Mouse (Mus musculus) forebrain, postnatal 0 days (tissue): ENCODE data around the gene Fam216b. TPM values are rescaled to one million over a fixed set of nuclear protein-coding genes. Genes with fewer than 3 reads are reported as not detected.

Experiments used
- ATAC-seq: fragments of 200-750 bp; cut with Nextera tagmentation; 2 replicates; pipeline ENCODE4 v1.8.0; 2017; ENCODE audit warnings: mild to moderate bottlenecking, moderate library complexity
- DNase-seq: peaks from one replicate; pipeline ENCODE4 v3.0.0-alpha.2; 2015
- H3K27ac ChIP-seq: fragments of 300-500 bp; sonication (generic); 2 replicates; pipeline ENCODE4 v1.5.1; 2014; ENCODE audit warnings: low read depth, mild to moderate bottlenecking, antibody characterized with exemption, low read length, moderate library complexity, mixed read lengths
- H3K27me3 ChIP-seq: fragments of 300-500 bp; sonication (generic); 2 replicates; pipeline ENCODE4 v1.6.1; 2014; ENCODE audit warnings: mild to moderate bottlenecking, low read length, mixed read lengths; ENCODE audit not compliant: insufficient read depth
- H3K36me3 ChIP-seq: fragments of 300-500 bp; sonication (generic); 2 replicates; pipeline ENCODE4 v1.6.1; 2014; ENCODE audit warnings: mild to moderate bottlenecking, moderate library complexity; ENCODE audit not compliant: insufficient read depth
- H3K4me1 ChIP-seq: fragments of 300-500 bp; sonication (generic); 2 replicates; pipeline ENCODE4 v1.6.1; 2014; ENCODE audit warnings: antibody characterized with exemption; ENCODE audit not compliant: insufficient read depth
- H3K4me2 ChIP-seq: fragments of 300-500 bp; sonication (generic); 2 replicates; pipeline ENCODE4 v1.6.1; 2014; ENCODE audit warnings: low read depth, mild to moderate bottlenecking, moderate library complexity
- H3K4me3 ChIP-seq: fragments of 300-500 bp; sonication (generic); 2 replicates; pipeline ENCODE4 v1.5.1; 2014; ENCODE audit warnings: low read depth, low read length, mixed read lengths
- H3K9ac ChIP-seq: fragments of 300-500 bp; sonication (generic); 2 replicates; pipeline ENCODE4 v1.6.1; 2014; ENCODE audit warnings: mild to moderate bottlenecking
- H3K9me3 ChIP-seq: fragments of 300-500 bp; sonication (generic); 2 replicates; pipeline ENCODE4 v1.6.1; 2016; ENCODE audit warnings: low read length
- CTCF ChIP-seq: sonication (generic); IDR thresholded peaks from 2 replicates; pipeline ENCODE4 v1.5.1; 2016; ENCODE audit warnings: antibody characterized with exemption, control low read depth, low read depth
- WGBS: fragments of 180-500 bp; shearing (Covaris S2); extraction: QIAGEN DNeasy Blood & Tissue Kit; methylation state at CpG from one replicate; pipeline ENCODE4 v1.1.7; 2014; 5-methylcytosine and 5-hydroxymethylcytosine counted together
- polyA plus RNA-seq: library from polyadenylated mRNA; unstranded; fragments of >200 nt; fragmentation: Nextera tagmentation; extraction: Ambion mirVana; gene quantifications from 2 replicates; pipeline ENCODE4 v1.2.1, GENCODE M21; 2015
- total RNA-seq: library from RNA; depleted of rRNA; stranded (reverse); fragments of >200 nt; gene quantifications from 2 replicates; pipeline ENCODE4 v1.2.3, GENCODE M21; 2014

Gene Fam216b
- total and polyA plus RNA-seq, 2 experiments from 2014 or later, result 2.6 to 3.8 TPM

GRCm38 (mm10) chr14:78112466-78112865 is 23.7 kb upstream of the Fam216b start:
- 87% methylated on average over 3 of the region's 3 CpGs for WGBS
- H3K4me1 ChIP-seq, result no peaks in the 10 kb centered on the region; the same call in 1 of the 2 replicates
- DNase-seq (no peak), ATAC-seq (no peak)
- no peaks in the 10 kb centered on the region for H3K27me3 ChIP-seq
- TF ChIP-seq CTCF, result no peak
- H3K36me3 ChIP-seq, result no peaks in the 10 kb centered on the region
- H3K9ac ChIP-seq, result no peak overlapping the region
- H3K27ac ChIP-seq, result no peak overlapping the region
- H3K4me2 ChIP-seq, result no peak overlapping the region
- H3K4me3 ChIP-seq, result no peak overlapping the region
- no peaks in the 10 kb centered on the region for H3K9me3 ChIP-seq

- H3K9ac ChIP-seq, result no peak overlapping the region
- no peaks in the 10 kb centered on the region for H3K4me1 ChIP-seq
- no peak for TF ChIP-seq CTCF
- H3K27ac ChIP-seq, result no peak overlapping the region
- DNase-seq (no peak), ATAC-seq (no peak)
- no peak overlapping the region for H3K4me3 ChIP-seq
- H3K27me3 ChIP-seq, result no peaks in the 10 kb centered on the region
- WGBS, result 94% methylated on average over 3 of the region's 3 CpGs
- H3K9me3 ChIP-seq, result no peaks in the 10 kb centered on the region
- H3K36me3 ChIP-seq, result no peaks in the 10 kb centered on the region
- no peak overlapping the region for H3K4me2 ChIP-seq
Measured at GRCm38 (mm10) chr14:78110871-78111270, 22.1 kb upstream of the Fam216b start.

GRCm38 (mm10) chr14:78109419-78109818 is 20.6 kb upstream of the Fam216b start:
- no peaks in the 10 kb centered on the region for H3K27me3 ChIP-seq
- no peak overlapping the region for H3K4me2 ChIP-seq
- no peak overlapping the region for H3K4me3 ChIP-seq
- H3K36me3 ChIP-seq, result no peaks in the 10 kb centered on the region
- H3K4me1 ChIP-seq, result no peaks in the 10 kb centered on the region
- no peaks in the 10 kb centered on the region for H3K9me3 ChIP-seq
- ATAC-seq (no peak), DNase-seq (no peak)
- H3K27ac ChIP-seq, result no peak overlapping the region
- no peak for TF ChIP-seq CTCF
- WGBS, result 20% methylated on average over 4 of the region's 4 CpGs
- no peak overlapping the region for H3K9ac ChIP-seq

- Histone ChIP-seq H3K4me2 (no peak overlapping the region), H3K36me3 (no peaks in the 10 kb centered on the region), H3K4me1 (no peaks in the 10 kb centered on the region), H3K9ac (no peak overlapping the region), H3K9me3 (no peaks in the 10 kb centered on the region), H3K27me3 (no peaks in the 10 kb centered on the region), H3K4me3 (no peak overlapping the region), H3K27ac (no peak overlapping the region)
- WGBS, result 84% methylated on average over 3 of the region's 3 CpGs
- no peak for TF ChIP-seq CTCF
- ATAC-seq (no peak), DNase-seq (no peak)
Measured at GRCm38 (mm10) chr14:78108388-78108787, 19.6 kb upstream of the Fam216b start.

- WGBS, result 58% methylated on average over 4 of the region's 4 CpGs
- no peaks in the 10 kb centered on the region for H3K27me3 ChIP-seq
- no peaks in the 10 kb centered on the region for H3K4me1 ChIP-seq
- ATAC-seq (no peak; the same call in 1 of the 2 replicates), DNase-seq (peak; percentile 38)
- no peak overlapping the region for H3K4me2 ChIP-seq
- no peak for TF ChIP-seq CTCF
- H3K36me3 ChIP-seq, result no peaks in the 10 kb centered on the region
- no peak overlapping the region for H3K4me3 ChIP-seq
- no peaks in the 10 kb centered on the region for H3K9me3 ChIP-seq
- H3K9ac ChIP-seq, result no peak overlapping the region
- no peak overlapping the region for H3K27ac ChIP-seq
Measured at GRCm38 (mm10) chr14:78089591-78089990, 784 bp upstream of the Fam216b start.

GRCm38 (mm10) chr14:78083465-78083864 is 5.3 kb downstream of the Fam216b start:
- ATAC-seq, result no peak

GRCm38 (mm10) chr14:78077508-78077907 is 11.3 kb downstream of the Fam216b start:
- H3K9me3 ChIP-seq, result no peaks in the 10 kb centered on the region
- H3K4me2 ChIP-seq, result no peak overlapping the region
- H3K36me3 ChIP-seq, result no peaks in the 10 kb centered on the region
- no peak for TF ChIP-seq CTCF
- DNase-seq (no peak), ATAC-seq (no peak)
- H3K27me3 ChIP-seq, result no peaks in the 10 kb centered on the region
- no peak overlapping the region for H3K4me3 ChIP-seq
- H3K9ac ChIP-seq, result no peak overlapping the region
- 67% methylated on average over 2 of the region's 2 CpGs for WGBS
- H3K27ac ChIP-seq, result no peak overlapping the region
- no peaks in the 10 kb centered on the region for H3K4me1 ChIP-seq

More at GRCm38 (mm10) chr14:78083465-78083864, 5.3 kb downstream of the Fam216b start:
- H3K9me3 ChIP-seq, result no peaks in the 10 kb centered on the region
- H3K4me3 ChIP-seq, result no peak overlapping the region
- H3K9ac ChIP-seq, result no peak overlapping the region
- 69% methylated on average over 5 of the region's 5 CpGs for WGBS
- no peaks in the 10 kb centered on the region for H3K36me3 ChIP-seq
- DNase-seq, result no peak
- no peak for TF ChIP-seq CTCF
- no peak overlapping the region for H3K27ac ChIP-seq
- H3K4me1 ChIP-seq, result no peaks in the 10 kb centered on the region
- no peaks in the 10 kb centered on the region for H3K27me3 ChIP-seq
- no peak overlapping the region for H3K4me2 ChIP-seq
